Mouse (Mus musculus) liver, adult 2 months (tissue): ENCODE data around the gene Stard5. TPM values are rescaled to one million over a fixed set of nuclear protein-coding genes. Genes with fewer than 3 reads are reported as not detected.

Experiments used
- DNase-seq: peaks from one replicate; pipeline ENCODE4 v3.0.0-alpha.2; 2011; ENCODE audit warnings: low read depth, low spot score; ENCODE audit errors: extremely low read depth
- H3K27ac ChIP-seq: fragments of 200-500 bp; replicated peaks from 2 replicates; pipeline ENCODE4 v1.5.1; 2012; ENCODE audit warnings: low read depth, mild to moderate bottlenecking, control low read depth, inconsistent platforms, low read length; ENCODE audit not compliant: insufficient read depth
- H3K27me3 ChIP-seq: fragments of 200-500 bp; 2 replicates; pipeline ENCODE4 v1.6.1; 2012; ENCODE audit warnings: mild to moderate bottlenecking, moderate library complexity, low read length, inconsistent platforms; ENCODE audit not compliant: control insufficient read depth, insufficient read depth
- H3K36me3 ChIP-seq: fragments of 200-500 bp; 2 replicates; pipeline ENCODE4 v1.6.1; 2012; ENCODE audit warnings: low read length, inconsistent platforms; ENCODE audit not compliant: control insufficient read depth, insufficient read depth
- H3K4me1 ChIP-seq: fragments of 200-500 bp; 2 replicates; pipeline ENCODE4 v1.6.1; 2011; ENCODE audit warnings: low read length; ENCODE audit not compliant: control insufficient read depth, insufficient read depth
- H3K4me3 ChIP-seq: fragments of 200-500 bp; 2 replicates; pipeline ENCODE4 v1.5.1; 2011; ENCODE audit warnings: low read depth, mild to moderate bottlenecking, control low read depth, low read length, moderate library complexity; ENCODE audit not compliant: insufficient read depth
- H3K79me2 ChIP-seq: fragments of 200-500 bp; 2 replicates; pipeline ENCODE4 v1.6.1; 2012; ENCODE audit warnings: inconsistent platforms, mild to moderate bottlenecking, low read length, moderate library complexity; ENCODE audit not compliant: control insufficient read depth, insufficient read depth
- H3K9ac ChIP-seq: fragments of 200-500 bp; 2 replicates; pipeline ENCODE4 v1.6.1; 2012; ENCODE audit warnings: low read depth, mild to moderate bottlenecking, control low read depth, inconsistent platforms, low read length
- CTCF ChIP-seq: fragments of 200-500 bp; IDR thresholded peaks from 2 replicates; pipeline ENCODE4 v1.5.1; 2011; ENCODE audit warnings: low read depth, low read length, control low read depth
- POLR2A ChIP-seq: fragments of 200-500 bp; IDR thresholded peaks from 2 replicates; pipeline ENCODE4 v1.6.1; 2011; ENCODE audit warnings: low read length, control low read depth; ENCODE audit not compliant: insufficient read depth; ENCODE audit errors: extremely low read depth
- WGBS: fragments of 180-500 bp; shearing (Covaris S2); methylation state at CpG from one replicate; pipeline ENCODE4 v1.1.7; 2018; 5-methylcytosine and 5-hydroxymethylcytosine counted together
- polyA plus RNA-seq: library from polyadenylated mRNA; depleted of rRNA; stranded (reverse); fragments of >200 nt; gene quantifications from 2 replicates; pipeline ENCODE4 v1.2.3, GENCODE M21; 2012
- total RNA-seq: library from RNA; depleted of rRNA; stranded (reverse); fragments of >200 nt; gene quantifications from 2 replicates; pipeline ENCODE4 v1.2.3, GENCODE M21; 2014

Gene Stard5
- total and polyA plus RNA-seq, 2 experiments: 66.9 to 130 TPM

DNA sequence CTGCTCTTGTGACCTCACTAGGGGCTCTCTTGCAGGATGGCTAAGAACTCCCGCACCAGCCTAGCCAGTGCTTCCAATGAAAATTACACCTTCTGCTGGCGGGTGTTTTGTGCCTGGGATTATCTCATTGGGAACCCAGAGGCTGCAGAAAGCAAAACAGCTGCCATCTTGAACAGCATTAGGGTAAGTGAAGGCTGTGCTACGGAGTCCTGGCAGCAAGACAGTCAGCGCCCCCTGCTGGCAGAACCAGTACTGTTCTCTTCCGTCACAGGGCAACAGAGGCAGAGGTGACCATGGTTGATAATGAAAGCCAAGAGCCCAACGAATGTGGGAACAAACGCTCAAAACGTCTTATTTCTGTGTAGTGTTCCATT lies 31.9 kb upstream of the Stard5 start:
- H3K4me3 ChIP-seq: no peak overlapping the region
- no peaks in the 10 kb centered on the region for H3K27me3 ChIP-seq
- no peak overlapping the region for H3K27ac ChIP-seq
- no peaks in the 10 kb centered on the region for H3K79me2 ChIP-seq
- DNase-seq: peak; percentile 44
- no peaks in the 10 kb centered on the region for H3K4me1 ChIP-seq
- no peaks in the 10 kb centered on the region for H3K36me3 ChIP-seq
- WGBS: 51% methylated on average over 8 of the region's 8 CpGs
- no peak overlapping the region for H3K9ac ChIP-seq
- TF ChIP-seq POLR2A: no peak
- TF ChIP-seq CTCF: peak; percentile 92

DNA sequence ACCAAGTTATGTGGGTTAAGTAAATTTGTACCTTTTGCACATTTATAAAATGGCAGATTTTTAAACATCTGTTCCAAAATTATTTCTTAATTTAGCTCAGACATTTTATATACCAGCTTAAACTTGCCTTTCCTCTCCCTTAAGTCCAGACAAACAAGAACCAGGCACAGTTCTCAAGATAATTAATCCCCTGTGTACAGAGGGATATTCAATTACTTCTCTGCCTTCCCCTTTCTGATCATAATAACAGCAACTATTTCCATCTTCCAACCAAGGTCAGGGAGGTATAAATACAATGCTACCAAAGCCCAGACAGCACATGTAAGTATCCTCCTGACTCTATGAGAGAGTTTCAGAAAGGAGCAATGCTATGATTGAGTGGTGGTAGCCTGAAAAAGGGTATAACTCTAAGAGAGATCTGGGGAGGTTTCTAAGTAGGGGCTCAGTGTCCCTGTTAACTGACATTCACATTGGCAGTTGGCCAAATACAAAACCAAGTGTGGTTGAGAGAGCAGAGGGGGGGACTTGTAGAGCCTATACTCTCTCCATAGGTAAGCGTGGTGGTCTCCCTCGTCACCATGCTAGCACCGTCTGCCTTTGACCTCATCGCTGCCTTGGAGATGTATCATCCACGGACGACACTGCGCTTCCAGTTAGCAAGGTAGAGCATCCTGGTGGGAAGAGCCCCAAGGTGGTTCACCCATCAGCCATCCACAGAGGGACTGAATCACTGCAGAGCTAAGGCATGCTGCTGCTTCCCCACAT lies 27.4 kb upstream of the Stard5 start:
- WGBS: 91% methylated on average over 7 of the region's 7 CpGs
- DNase-seq: no peak
- no peak overlapping the region for H3K9ac ChIP-seq
- no peaks in the 10 kb centered on the region for H3K36me3 ChIP-seq
- H3K27me3 ChIP-seq: no peaks in the 10 kb centered on the region
- no peak overlapping the region for H3K27ac ChIP-seq
- no peak for TF ChIP-seq POLR2A
- TF ChIP-seq CTCF: no peak
- no peaks in the 10 kb centered on the region for H3K79me2 ChIP-seq
- H3K4me3 ChIP-seq: no peak overlapping the region
- H3K4me1 ChIP-seq: no peaks in the 10 kb centered on the region

DNA sequence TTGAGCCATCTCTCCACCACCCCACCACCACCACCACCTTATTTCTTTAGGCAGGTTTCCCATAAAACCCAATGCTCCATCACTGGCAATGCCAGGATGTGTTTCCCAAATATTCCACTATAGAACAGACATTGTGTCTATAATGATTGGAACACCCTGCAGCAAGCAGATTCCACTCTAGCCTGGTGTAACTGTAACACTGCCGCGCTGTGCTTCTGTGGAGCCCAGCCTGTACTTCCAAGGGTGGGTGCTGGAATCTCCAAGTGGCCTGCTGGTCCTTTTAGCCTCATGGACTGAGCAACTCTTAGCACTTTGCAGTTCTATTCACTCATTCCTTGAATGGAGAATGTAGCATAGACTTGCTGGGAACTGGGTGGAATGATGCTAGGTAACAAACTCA lies 25.0 kb upstream of the Stard5 start:
- no peaks in the 10 kb centered on the region for H3K79me2 ChIP-seq
- no peak overlapping the region for H3K27ac ChIP-seq
- H3K27me3 ChIP-seq: no peaks in the 10 kb centered on the region
- no peaks in the 10 kb centered on the region for H3K36me3 ChIP-seq
- H3K9ac ChIP-seq: no peak overlapping the region
- no peak for DNase-seq
- H3K4me3 ChIP-seq: no peak overlapping the region
- 98% methylated on average over 2 of the region's 2 CpGs for WGBS
- no peaks in the 10 kb centered on the region; the same call in 1 of the 2 replicates for H3K4me1 ChIP-seq
- TF ChIP-seq POLR2A: no peak
- no peak for TF ChIP-seq CTCF

DNA sequence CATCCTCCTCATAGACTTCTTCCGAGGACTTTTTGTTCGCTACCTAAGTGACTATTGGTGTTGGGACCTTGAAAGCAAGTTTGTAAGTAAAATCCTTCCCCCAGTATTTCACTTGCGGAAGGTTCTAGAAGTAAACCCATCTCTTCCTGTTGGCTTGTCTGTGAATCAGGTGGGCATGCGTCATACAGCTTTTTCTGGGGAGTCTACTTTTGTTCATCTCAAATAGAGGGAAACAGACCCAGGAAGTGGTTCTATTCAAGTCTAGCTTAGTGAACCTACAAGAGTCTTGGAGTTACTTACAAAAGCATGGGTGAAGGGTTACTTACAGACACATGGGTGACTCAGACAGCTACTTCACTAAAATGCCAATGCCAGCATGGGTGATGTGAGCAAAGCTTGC lies 21.9 kb upstream of the Stard5 start:
- H3K4me1 ChIP-seq: peaks cover 4% of the 10 kb centered on the region
- WGBS: 96% methylated on average over 4 of the region's 4 CpGs
- H3K27me3 ChIP-seq: no peaks in the 10 kb centered on the region
- TF ChIP-seq POLR2A: no peak
- no peak overlapping the region for H3K27ac ChIP-seq
- no peaks in the 10 kb centered on the region for H3K36me3 ChIP-seq
- no peak overlapping the region for H3K9ac ChIP-seq
- DNase-seq: no peak
- H3K4me3 ChIP-seq: no peak overlapping the region
- H3K79me2 ChIP-seq: no peaks in the 10 kb centered on the region

DNA sequence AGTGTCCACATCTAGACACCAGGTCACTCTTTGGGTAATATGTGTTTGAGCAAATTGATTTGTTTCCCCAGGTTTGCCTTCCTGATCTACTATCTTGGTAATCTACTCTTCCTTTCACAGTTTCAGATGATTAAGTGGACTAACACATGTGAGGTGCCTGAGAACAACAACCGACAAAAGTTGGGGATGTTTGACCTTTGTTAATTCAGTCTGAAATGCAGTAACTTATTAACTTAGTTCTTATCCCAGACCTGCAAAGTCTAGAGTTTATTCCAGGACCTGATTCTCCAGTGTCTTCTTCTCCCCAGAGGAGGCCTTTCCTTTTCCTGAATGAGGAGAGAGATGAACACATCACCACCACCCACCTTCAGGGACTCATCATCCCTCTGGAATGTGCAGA lies 19.9 kb upstream of the Stard5 start:
- TF ChIP-seq POLR2A: no peak
- no peak for TF ChIP-seq CTCF
- H3K27ac ChIP-seq: no peak overlapping the region
- WGBS: 21% methylated on average over 1 of the region's 1 CpGs

DNA sequence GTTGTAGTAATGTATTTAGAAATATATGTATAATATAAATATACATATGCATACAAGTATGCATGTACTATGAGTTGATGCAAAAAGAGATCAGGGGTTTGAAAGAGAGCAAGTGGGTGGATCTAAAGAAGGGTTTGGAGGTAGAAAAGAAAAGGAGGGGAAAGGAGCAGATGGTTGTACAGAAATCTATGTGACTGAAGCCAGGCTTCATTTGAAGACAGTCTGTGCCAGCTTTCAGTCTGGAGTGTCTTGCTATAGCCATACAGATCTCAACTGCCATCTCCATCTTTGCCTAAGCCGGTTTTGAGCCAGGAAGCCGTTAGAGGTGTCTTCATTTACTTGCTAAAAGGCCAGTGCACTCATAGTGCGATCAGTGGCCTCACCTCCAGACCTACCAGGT lies 16.5 kb upstream of the Stard5 start:
- 91% methylated on average over 3 of the region's 3 CpGs for WGBS
- DNase-seq: no peak
- Histone ChIP-seq H3K9ac (no peak overlapping the region), H3K4me1 (peaks cover 4% of the 10 kb centered on the region), H3K27ac (no peak overlapping the region), H3K79me2 (no peaks in the 10 kb centered on the region), H3K4me3 (no peak overlapping the region), H3K36me3 (no peaks in the 10 kb centered on the region), H3K27me3 (no peaks in the 10 kb centered on the region)
- no peak for TF ChIP-seq CTCF
- no peak for TF ChIP-seq POLR2A

More for the DNA sequence above, 19.9 kb upstream of the Stard5 start:
- Histone ChIP-seq H3K79me2 (no peaks in the 10 kb centered on the region), H3K4me1 (peaks cover 4% of the 10 kb centered on the region), H3K27me3 (no peaks in the 10 kb centered on the region), H3K9ac (no peak overlapping the region), H3K4me3 (no peak overlapping the region), H3K36me3 (no peaks in the 10 kb centered on the region)
- DNase-seq: peak; percentile 65
